Mouse (Mus musculus) ovary, adult 18-20 months (tissue): ENCODE results near the gene BC035044.
"Not testable (repeated sequence)": the region's sequence is repeated elsewhere in the genome, so short reads cannot be mapped to it uniquely, and the experiment has no call there.

Experiments used
- DNase-seq: peaks from one replicate; pipeline ENCODE4 v3.0.0; 2022; ENCODE audit warnings: low spot score, mixed read lengths

Gene BC035044

GRCm38 (mm10) chr6:128833046-128833445 lies 57.9 kb downstream of the BC035044 start:
- DNase-seq: no peak

GRCm38 (mm10) chr6:128829837-128830236 lies 61.1 kb downstream of the BC035044 start:
- DNase-seq: no peak

- DNase-seq: no peak
Measured at GRCm38 (mm10) chr6:128826781-128827180, 64.1 kb downstream of the BC035044 start.

GRCm38 (mm10) chr6:128826132-128826531 lies 64.8 kb downstream of the BC035044 start, which contains the start of the genes Gm44511 and Klrb1b:
Gene Gm44511 (minus strand): TSS chr6:128826315.
Gene Klrb1b (minus strand): TSS chr6:128826331.
- no peak for DNase-seq

- no peak for DNase-seq
Measured at GRCm38 (mm10) chr6:128818083-128818802, 72.7 kb downstream of the BC035044 start.

GRCm38 (mm10) chr6:128808532-128808931 lies 82.4 kb downstream of the BC035044 start:
- no peak for DNase-seq

GRCm38 (mm10) chr6:128807021-128807420 lies 83.9 kb downstream of the BC035044 start:
- no peak for DNase-seq

GRCm38 (mm10) chr6:128804823-128805640 lies 85.9 kb downstream of the BC035044 start:
- not testable (repeated sequence) for DNase-seq

GRCm38 (mm10) chr6:128802999-128803857 lies 87.7 kb downstream of the BC035044 start:
- DNase-seq: peak; percentile 91

GRCm38 (mm10) chr6:128802557-128802956 lies 88.4 kb downstream of the BC035044 start:
- no peak for DNase-seq

GRCm38 (mm10) chr6:128800696-128801095 lies 90.2 kb downstream of the BC035044 start:
- not testable (repeated sequence) for DNase-seq

GRCm38 (mm10) chr6:128799896-128800270 lies 91.0 kb downstream of the BC035044 start:
- DNase-seq: no peak

GRCm38 (mm10) chr6:128799144-128799895 lies 91.6 kb downstream of the BC035044 start:
- DNase-seq: peak; percentile 69
